Mouse (Mus musculus) E14TG2a.4 (cell line): Measurements from ENCODE around the gene Mtfr2.

ENCODE experiments used
- CTCF ChIP-seq: conservative IDR thresholded peaks from 2 replicates; pipeline ENCODE4 v1.5.1; 2014; ENCODE audit warnings: low read length
- NANOG ChIP-seq: IDR thresholded peaks from 2 replicates; pipeline ENCODE4 v1.6.1; 2014; ENCODE audit warnings: borderline replicate concordance, low read length, mixed read lengths

GRCm38 (mm10) chr10:20398224-20398623, 50.7 kb downstream of the Mtfr2 start:
- no peak for TF ChIP-seq CTCF
- no peak for TF ChIP-seq NANOG
